ENCODE assay signal across 16 mouse cellular contexts in the genomic region with DNA sequence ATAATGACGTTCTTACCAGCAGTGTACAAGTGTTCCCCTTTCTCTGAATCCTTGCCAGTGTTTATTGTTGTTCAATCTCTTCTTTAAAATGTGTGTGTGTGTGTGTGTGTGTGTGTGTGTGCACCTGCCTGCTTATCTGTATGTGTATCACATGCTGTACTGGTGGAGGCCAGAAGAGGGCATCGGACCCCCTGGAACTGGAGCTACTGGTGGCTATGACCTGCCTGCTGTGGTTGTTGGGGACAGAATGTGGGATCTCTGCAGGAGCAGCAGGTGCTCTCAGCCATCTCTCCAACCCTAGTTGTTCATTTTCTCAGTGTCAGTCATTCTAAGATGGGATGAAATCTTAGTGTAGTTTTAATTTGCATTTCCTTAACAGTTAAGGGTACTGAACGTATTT.
DNase-seq lines count a peak whose midpoint lies in the region; ATAC-seq and TF ChIP-seq lines count a peak whose summit lies in the region.
"Had no signal": no experiment of that assay in that cellular context is flagged by ENCODE, and none has a peak within 500 bp of the region (broad histone marks: within the 10 kb centered on the region; RNA-seq: fewer than 3 reads in every experiment).

No protein-coding gene starts in this region.

- no peaks in the 10 kb centered on the region for H3K4me1 ChIP-seq in hindbrain, postnatal 0 days (ENCODE audit: insufficient read depth, low read length)
- no peaks in the 10 kb centered on the region for H3K4me1 ChIP-seq in hindbrain, embryonic 11.5 days (replicated peaks; ENCODE audit: control insufficient read depth, insufficient read depth, low read length)
- no peaks in the 10 kb centered on the region for H3K4me1 ChIP-seq in midbrain, postnatal 0 days (ENCODE audit: insufficient read depth, low read length)
- no peaks in the 10 kb centered on the region for H3K4me1 ChIP-seq in midbrain, embryonic 16.5 days (ENCODE audit: control insufficient read depth, insufficient read depth, low read length)
- no peaks in the 10 kb centered on the region for H3K4me1 ChIP-seq in stomach, postnatal 0 days (replicated peaks; ENCODE audit: control insufficient read depth, insufficient read depth)
- H3K4me1 ChIP-seq: embryonic facial prominence, embryonic 13.5 days; forebrain, embryonic 15.5 days; midbrain, embryonic 15.5 days had no signal

- H3K4me3 ChIP-seq in hindbrain, postnatal 0 days (ENCODE audit: low read length) = no peak overlapping the region
- H3K4me3 ChIP-seq in hindbrain, embryonic 11.5 days (ENCODE audit: low read depth, low read length) = no peak overlapping the region
- no peak overlapping the region for H3K4me3 ChIP-seq in midbrain, postnatal 0 days (ENCODE audit: low read depth, low read length)
- H3K4me3 ChIP-seq in midbrain, embryonic 16.5 days (ENCODE audit: low read depth, low read length) = no peak overlapping the region
- H3K4me3 ChIP-seq in stomach, postnatal 0 days (ENCODE audit: low read depth, low read length) = no peak overlapping the region
- H3K4me3 ChIP-seq: embryonic facial prominence, embryonic 13.5 days; forebrain, embryonic 15.5 days; midbrain, embryonic 15.5 days had no signal

- peak; percentile 30; the same call in 1 of the 2 replicates for TF ChIP-seq CTCF in hindbrain, postnatal 0 days (IDR thresholded peaks at IDR 0.05; ENCODE audit: low read depth)
- peak; percentile 49 for TF ChIP-seq CTCF in midbrain, postnatal 0 days (IDR thresholded peaks at IDR 0.05)
- peak; percentile 42 for TF ChIP-seq CTCF in stomach, postnatal 0 days (IDR thresholded peaks at IDR 0.05; ENCODE audit: low read depth)

- H3K9me3 ChIP-seq in hindbrain, postnatal 0 days (ENCODE audit: low read length) = no peaks in the 10 kb centered on the region
- no peaks in the 10 kb centered on the region for H3K9me3 ChIP-seq in hindbrain, embryonic 11.5 days (ENCODE audit: control insufficient read depth, low read length)
- no peaks in the 10 kb centered on the region for H3K9me3 ChIP-seq in midbrain, postnatal 0 days (ENCODE audit: low read length)
- H3K9me3 ChIP-seq in midbrain, embryonic 16.5 days (replicated peaks; ENCODE audit: control insufficient read depth, low read length, poor library complexity, severe bottlenecking) = no peaks in the 10 kb centered on the region
- H3K9me3 ChIP-seq in stomach, postnatal 0 days (ENCODE audit: control insufficient read depth, low read length) = no peaks in the 10 kb centered on the region
- H3K9me3 ChIP-seq: forebrain, embryonic 15.5 days; midbrain, embryonic 15.5 days had no signal

- H3K27me3 ChIP-seq in hindbrain, postnatal 0 days (ENCODE audit: insufficient read depth, low read length) = no peaks in the 10 kb centered on the region
- no peaks in the 10 kb centered on the region for H3K27me3 ChIP-seq in hindbrain, embryonic 11.5 days (ENCODE audit: control insufficient read depth, insufficient read depth, low read length)
- H3K27me3 ChIP-seq in midbrain, postnatal 0 days (ENCODE audit: insufficient read depth, low read length) = no peaks in the 10 kb centered on the region
- H3K27me3 ChIP-seq in midbrain, embryonic 16.5 days (ENCODE audit: control insufficient read depth, insufficient read depth, low read depth, low read length) = no peaks in the 10 kb centered on the region
- H3K27me3 ChIP-seq in stomach, postnatal 0 days (ENCODE audit: control insufficient read depth, insufficient read depth, low read length) = no peaks in the 10 kb centered on the region
- H3K27me3 ChIP-seq: embryonic facial prominence, embryonic 13.5 days; forebrain, embryonic 15.5 days; midbrain, embryonic 15.5 days had no signal

- no peak overlapping the region for H3K4me2 ChIP-seq in hindbrain, postnatal 0 days (ENCODE audit: low read depth, low read length)
- H3K4me2 ChIP-seq in hindbrain, embryonic 11.5 days (replicated peaks; ENCODE audit: low read depth, low read length) = no peak overlapping the region
- H3K4me2 ChIP-seq in midbrain, postnatal 0 days (ENCODE audit: low read depth, low read length, poor library complexity, severe bottlenecking) = no peak overlapping the region
- no peak overlapping the region for H3K4me2 ChIP-seq in midbrain, embryonic 16.5 days (ENCODE audit: low read length)
- H3K4me2 ChIP-seq in stomach, postnatal 0 days (replicated peaks; ENCODE audit: low read depth) = no peak overlapping the region
- H3K4me2 ChIP-seq: embryonic facial prominence, embryonic 13.5 days; forebrain, embryonic 15.5 days; midbrain, embryonic 15.5 days had no signal

- 91% methylated on average over 3 of the region's 3 CpGs for WGBS in hindbrain, postnatal 0 days
- WGBS in hindbrain, embryonic 11.5 days = 93% methylated on average over 3 of the region's 3 CpGs
- WGBS in midbrain, postnatal 0 days = 91% methylated on average over 3 of the region's 3 CpGs
- WGBS in midbrain, embryonic 16.5 days = 91% methylated on average over 3 of the region's 3 CpGs
- WGBS in stomach, postnatal 0 days = 88% methylated on average over 3 of the region's 3 CpGs

- no peak for ATAC-seq in hindbrain, postnatal 0 days
- ATAC-seq in hindbrain, embryonic 11.5 days (ENCODE audit: low FRiP score) = no peak
- no peak for ATAC-seq in midbrain, postnatal 0 days (ENCODE audit: low FRiP score)
- no peak for ATAC-seq in midbrain, embryonic 16.5 days
- no peak for ATAC-seq in stomach, postnatal 0 days (ENCODE audit: low FRiP score, low TSS enrichment)
- ATAC-seq: forebrain, embryonic 15.5 days; midbrain, embryonic 15.5 days had no signal

- H3K9ac ChIP-seq in hindbrain, postnatal 0 days (replicated peaks; ENCODE audit: low read length) = no peak overlapping the region
- no peak overlapping the region for H3K9ac ChIP-seq in hindbrain, embryonic 11.5 days (ENCODE audit: low read depth, low read length)
- H3K9ac ChIP-seq in midbrain, postnatal 0 days (replicated peaks; ENCODE audit: low read length, poor library complexity, severe bottlenecking) = no peak overlapping the region
- no peak overlapping the region for H3K9ac ChIP-seq in midbrain, embryonic 16.5 days (ENCODE audit: low read depth, low read length)
- no peak overlapping the region for H3K9ac ChIP-seq in stomach, postnatal 0 days (ENCODE audit: low read length)
- H3K9ac ChIP-seq: embryonic facial prominence, embryonic 13.5 days; forebrain, embryonic 15.5 days; midbrain, embryonic 15.5 days had no signal

- DNase-seq in hindbrain, postnatal 0 days (ENCODE audit: low spot score) = no peak
- no peak for DNase-seq in hindbrain, embryonic 11.5 days (ENCODE audit: low spot score)
- DNase-seq in midbrain, postnatal 0 days (ENCODE audit: low spot score) = no peak
- DNase-seq in ZHBTc4 (ENCODE audit: low read depth, low spot score) = peak; percentile 32
- no peak for DNase-seq in stomach, postnatal 0 days (ENCODE audit: low spot score)
- no peak for DNase-seq in gastrocnemius, postnatal 25 days
- no peak for DNase-seq in natural killer cell, adult 2 months (ENCODE audit: low spot score in 2 of 2)
- DNase-seq: adrenal gland, postnatal 10 days; cerebellum, adult 2 months; heart, adult 18-20 months; heart, postnatal 4 days; kidney, postnatal 14 days had no signal

- no peaks in the 10 kb centered on the region for H3K36me3 ChIP-seq in hindbrain, postnatal 0 days (ENCODE audit: insufficient read depth, low read length)
- no peaks in the 10 kb centered on the region for H3K36me3 ChIP-seq in hindbrain, embryonic 11.5 days (ENCODE audit: control insufficient read depth, insufficient read depth, low read length)
- H3K36me3 ChIP-seq in midbrain, postnatal 0 days (ENCODE audit: insufficient read depth, low read length) = no peaks in the 10 kb centered on the region
- no peaks in the 10 kb centered on the region for H3K36me3 ChIP-seq in midbrain, embryonic 16.5 days (ENCODE audit: control insufficient read depth, insufficient read depth, low read length)
- H3K36me3 ChIP-seq in stomach, postnatal 0 days (ENCODE audit: control insufficient read depth, insufficient read depth, low read length) = no peaks in the 10 kb centered on the region
- H3K36me3 ChIP-seq: embryonic facial prominence, embryonic 13.5 days; forebrain, embryonic 15.5 days; midbrain, embryonic 15.5 days had no signal

- TF ChIP-seq EP300 in stomach, postnatal 0 days (optimal IDR thresholded peaks at IDR 0.05) = no peak

- H3K27ac ChIP-seq in hindbrain, postnatal 0 days = no peak overlapping the region
- no peak overlapping the region for H3K27ac ChIP-seq in hindbrain, embryonic 11.5 days (ENCODE audit: low read depth, low read length)
- H3K27ac ChIP-seq in midbrain, postnatal 0 days (ENCODE audit: low read depth, low read length) = no peak overlapping the region
- no peak overlapping the region for H3K27ac ChIP-seq in midbrain, embryonic 16.5 days (ENCODE audit: low read length)
- H3K27ac ChIP-seq in stomach, postnatal 0 days (replicated peaks) = no peak overlapping the region
- H3K27ac ChIP-seq: embryonic facial prominence, embryonic 13.5 days; forebrain, embryonic 15.5 days; midbrain, embryonic 15.5 days had no signal
